In the genomic region with DNA sequence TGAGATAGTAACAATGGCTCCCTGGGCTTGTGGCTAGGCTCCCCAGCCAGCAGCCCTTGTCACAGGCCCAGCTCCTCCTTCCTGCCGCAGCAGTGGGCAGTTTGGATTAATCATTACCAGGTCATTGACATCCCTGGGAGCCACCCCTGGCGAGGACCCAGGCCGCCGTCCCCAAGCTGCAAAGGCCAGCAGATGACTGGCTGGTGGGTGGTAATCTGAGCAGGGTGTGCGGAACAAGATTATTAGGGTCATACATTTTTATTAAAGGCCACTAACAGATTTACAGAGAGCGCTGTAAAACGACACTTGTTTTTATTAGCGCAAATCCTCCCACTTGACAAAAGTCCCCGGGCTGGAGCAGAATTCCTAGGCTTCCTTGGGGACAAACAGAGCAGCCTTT, we compare ENCODE assay signal across 8 mouse cellular contexts. TPM values are rescaled to one million over a fixed set of nuclear protein-coding genes. Genes with fewer than 3 reads are reported as not detected.
DNase-seq lines count a peak whose midpoint lies in the region; ATAC-seq and TF ChIP-seq lines count a peak whose summit lies in the region.

No protein-coding gene starts in this region.

- peaks cover 11% of the 10 kb centered on the region; the same call in 1 of the 2 replicates for H3K4me1 ChIP-seq in kidney, adult 2 months (ENCODE audit: control insufficient read depth, insufficient read depth, low read length)
- H3K4me1 ChIP-seq in liver, postnatal 0 days (ENCODE audit: insufficient read depth), result peaks cover 2% of the 10 kb centered on the region; the same call in 1 of the 2 replicates
- peaks cover 2% of the 10 kb centered on the region; the same call in 1 of the 2 replicates for H3K4me1 ChIP-seq in midbrain, embryonic 11.5 days (ENCODE audit: control insufficient read depth, insufficient read depth, low read length)
- H3K4me1 ChIP-seq in midbrain, postnatal 0 days (ENCODE audit: insufficient read depth, low read length), result no peaks in the 10 kb centered on the region

- peak; percentile 23 for DNase-seq in adrenal gland, postnatal 14 days
- peak; percentile 34 to 37 for DNase-seq in cerebellum, postnatal 36 days
- DNase-seq in kidney, adult 2 months, result peak; percentile 92
- DNase-seq in liver, postnatal 0 days, result peak; percentile 60
- DNase-seq in midbrain, embryonic 11.5 days (ENCODE audit: low spot score, missing footprints), result no peak
- DNase-seq in heart, adult 18-20 months, result no peak
- no peak for DNase-seq in left cerebral cortex, postnatal 10 days (ENCODE audit: extremely low spot score in 1 of 2, low spot score in 2 of 2)
- no peak for DNase-seq in midbrain, postnatal 0 days (ENCODE audit: low spot score)

- H3K36me3 ChIP-seq in kidney, adult 2 months (ENCODE audit: control insufficient read depth, insufficient read depth, low read length), result no peaks in the 10 kb centered on the region
- no peaks in the 10 kb centered on the region for H3K36me3 ChIP-seq in liver, postnatal 0 days (replicated peaks; ENCODE audit: insufficient read depth, low read length)
- H3K36me3 ChIP-seq in midbrain, embryonic 11.5 days (ENCODE audit: control insufficient read depth, insufficient read depth, low read length), result no peaks in the 10 kb centered on the region
- no peaks in the 10 kb centered on the region for H3K36me3 ChIP-seq in midbrain, postnatal 0 days (ENCODE audit: insufficient read depth, low read length)

- 5% methylated on average over 9 of the region's 9 CpGs for WGBS in kidney, adult 2 months
- WGBS in liver, postnatal 0 days (ENCODE audit: insufficient replicate concordance), result 17% methylated on average over 9 of the region's 9 CpGs
- 33% methylated on average over 9 of the region's 9 CpGs for WGBS in midbrain, embryonic 11.5 days
- 28% methylated on average over 9 of the region's 9 CpGs for WGBS in midbrain, postnatal 0 days

- H3K27ac ChIP-seq in kidney, adult 2 months (ENCODE audit: insufficient read depth, low read depth, low read length), result peak overlapping the region; percentile 8; the same call in 1 of the 2 replicates
- H3K27ac ChIP-seq in liver, postnatal 0 days (ENCODE audit: low read depth), result no peak overlapping the region
- no peak overlapping the region for H3K27ac ChIP-seq in midbrain, embryonic 11.5 days (ENCODE audit: low read depth, low read length)
- H3K27ac ChIP-seq in midbrain, postnatal 0 days (ENCODE audit: low read depth, low read length), result no peak overlapping the region

- intact Hi-C loops in left cerebral cortex, postnatal 10 days (cut with DNase I), result no loop called here

- H3K4me3 ChIP-seq in kidney, adult 2 months (ENCODE audit: insufficient read depth, low read depth, low read length), result no peak overlapping the region
- no peak overlapping the region for H3K4me3 ChIP-seq in liver, postnatal 0 days (ENCODE audit: low read depth, low read length)
- H3K4me3 ChIP-seq in midbrain, embryonic 11.5 days (ENCODE audit: low read depth, low read length), result no peak overlapping the region
- no peak overlapping the region for H3K4me3 ChIP-seq in midbrain, postnatal 0 days (ENCODE audit: low read depth, low read length)

- TF ChIP-seq EP300 in liver, postnatal 0 days (IDR thresholded peaks at IDR 0.05; ENCODE audit: low read depth), result no peak

- H3K9ac ChIP-seq in liver, postnatal 0 days (replicated peaks), result no peak overlapping the region
- no peak overlapping the region for H3K9ac ChIP-seq in midbrain, embryonic 11.5 days (ENCODE audit: low read length)
- no peak overlapping the region; the same call in 1 of the 2 replicates for H3K9ac ChIP-seq in midbrain, postnatal 0 days (replicated peaks; ENCODE audit: low read length, poor library complexity, severe bottlenecking)

- no peaks in the 10 kb centered on the region for H3K9me3 ChIP-seq in liver, postnatal 0 days (ENCODE audit: low read length)
- no peaks in the 10 kb centered on the region for H3K9me3 ChIP-seq in midbrain, embryonic 11.5 days (ENCODE audit: control insufficient read depth, low read length)
- H3K9me3 ChIP-seq in midbrain, postnatal 0 days (ENCODE audit: low read length), result no peaks in the 10 kb centered on the region

- TF ChIP-seq CTCF in kidney, adult 2 months (conservative IDR thresholded peaks at IDR 0.05; ENCODE audit: insufficient read depth, insufficient read length, low read depth, low read length), result no peak
- TF ChIP-seq CTCF in liver, postnatal 0 days (IDR thresholded peaks at IDR 0.05; ENCODE audit: low read depth), result no peak
- TF ChIP-seq CTCF in midbrain, postnatal 0 days (IDR thresholded peaks at IDR 0.05), result no peak

- no peak overlapping the region for H3K4me2 ChIP-seq in liver, postnatal 0 days (ENCODE audit: low read depth, low read length)
- no peak overlapping the region for H3K4me2 ChIP-seq in midbrain, embryonic 11.5 days
- no peak overlapping the region for H3K4me2 ChIP-seq in midbrain, postnatal 0 days (ENCODE audit: low read depth, low read length, poor library complexity, severe bottlenecking)

- no peaks in the 10 kb centered on the region for H3K27me3 ChIP-seq in kidney, adult 2 months (replicated peaks; ENCODE audit: control insufficient read depth, insufficient read depth, low read length)
- H3K27me3 ChIP-seq in liver, postnatal 0 days (ENCODE audit: insufficient read depth, low read length), result no peaks in the 10 kb centered on the region
- no peaks in the 10 kb centered on the region for H3K27me3 ChIP-seq in midbrain, embryonic 11.5 days (ENCODE audit: control insufficient read depth, insufficient read depth, low read length)
- no peaks in the 10 kb centered on the region for H3K27me3 ChIP-seq in midbrain, postnatal 0 days (ENCODE audit: insufficient read depth, low read length)

- TF ChIP-seq POLR2A in kidney, adult 2 months (IDR thresholded peaks at IDR 0.05; ENCODE audit: low read depth, low read length), result no peak

- ATAC-seq in liver, postnatal 0 days, result peak; percentile 61; the same call in 1 of the 2 replicates
- ATAC-seq in midbrain, embryonic 11.5 days (ENCODE audit: low FRiP score), result no peak
- ATAC-seq in midbrain, postnatal 0 days (ENCODE audit: low FRiP score), result no peak

RNA-seq across cellular contexts. Expression of a gene that starts 29.6 kb away (rescaled TPM):
- 4.7 and 5.5 TPM in 2 replicates for total RNA-seq in adrenal gland, postnatal 14 days (2021)
- 0.84 TPM in 2 replicates for polyA plus RNA-seq in kidney, adult 2 months (2012; rRNA removed)
- polyA plus RNA-seq in liver, postnatal 0 days (2015; fragmentation: Nextera tagmentation; extraction: Ambion mirVana), result 0.20 and 0.41 TPM in 2 replicates
- 1.7 TPM in 2 replicates for polyA plus RNA-seq in midbrain, embryonic 11.5 days (2014; fragmentation: Nextera tagmentation; extraction: Ambion mirVana)
- 1 to 10 TPM; 1.3 to 1.6 TPM for total RNA-seq in heart, adult 18-20 months (2021)
- total RNA-seq in left cerebral cortex, postnatal 10 days (2021), result 100 to 1,000 TPM; 441 to 448 TPM
- 84.7 and 96.3 TPM in 2 replicates for total RNA-seq in midbrain, postnatal 0 days (2014; rRNA removed)
- 35.1 and 35.4 TPM in 2 replicates for polyA plus RNA-seq in midbrain, postnatal 0 days (2015; fragmentation: Nextera tagmentation; extraction: Ambion mirVana)

Comparison
In these comparisons a context has a peak if more than half of its experiments do, and no peak if none do; other contexts are left out.
1. DNase-seq: peak in adrenal gland, postnatal 14 days (single experiment), cerebellum, postnatal 36 days (2 of 2), kidney, adult 2 months (single experiment) and liver, postnatal 0 days (single experiment); none in midbrain, embryonic 11.5 days (single experiment), heart, adult 18-20 months (0 of 2), left cerebral cortex, postnatal 10 days (0 of 2) and midbrain, postnatal 0 days (single experiment).
2. RNA of a gene that starts 29.6 kb away (total RNA-seq): 441 to 448 TPM in left cerebral cortex, postnatal 10 days and 84.7 to 96.3 TPM in midbrain, postnatal 0 days; 4.7 to 5.5 TPM in adrenal gland, postnatal 14 days and 1.3 to 1.6 TPM in heart, adult 18-20 months; every median in the first group is over 10 times any median in the second.